Mouse (Mus musculus) kidney, postnatal 14 days (tissue): ENCODE data around the gene Ndufs8.
"Not testable (repeated sequence)": the region's sequence is repeated elsewhere in the genome, so short reads cannot be mapped to it uniquely, and the experiment has no call there.

Experiments used
- DNase-seq: peaks from one replicate; pipeline ENCODE4 v3.0.0; 2022; ENCODE audit warnings: mixed read lengths

The Ndufs8 gene

DNA sequence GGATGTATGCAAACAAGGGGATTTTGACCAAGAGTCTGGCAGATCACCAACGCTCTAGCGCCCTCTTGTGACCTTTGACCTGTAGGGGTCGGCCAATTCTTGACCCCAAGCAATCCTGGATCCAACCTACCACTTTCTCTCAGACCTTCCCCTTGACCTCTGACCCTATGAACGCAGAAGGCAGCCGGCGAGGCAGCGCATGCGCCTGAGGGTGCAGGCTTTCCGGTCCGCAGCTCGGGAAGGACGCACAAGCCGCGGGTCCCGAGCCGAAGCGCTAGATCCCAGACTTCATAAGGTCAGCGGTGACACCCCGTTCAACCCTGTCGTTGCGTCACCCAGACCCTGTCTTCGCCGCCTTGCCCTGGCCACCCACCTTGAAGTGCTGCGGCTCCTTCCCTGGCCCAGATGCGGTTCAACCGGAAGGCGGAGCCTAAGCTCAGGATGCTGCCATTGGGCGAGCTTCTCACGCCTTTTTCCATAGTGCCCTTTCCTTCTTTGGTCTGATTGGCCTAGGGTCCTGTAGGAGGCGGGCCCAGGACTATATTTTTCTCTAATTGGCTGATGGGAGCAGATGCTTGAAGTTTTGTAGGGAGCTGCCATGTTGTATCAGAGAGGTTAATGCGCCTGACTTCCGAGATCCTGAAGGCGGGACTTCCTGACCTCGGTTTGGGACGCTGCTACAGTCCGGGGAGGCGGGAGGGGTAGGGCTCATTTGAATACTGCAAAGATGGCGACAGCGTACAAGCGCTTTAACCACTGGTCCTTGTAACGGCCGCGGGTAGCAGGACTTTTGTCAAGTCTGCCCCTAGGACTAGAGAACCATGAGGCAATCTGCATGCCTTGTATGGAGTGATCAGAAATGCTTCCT lies at the start of gene Ndufs8:
Gene Ndufs8, minus strand, starts transcription at position 438 of the 868 bp plus-strand sequence.
- DNase-seq: peak; percentile 96

DNA sequence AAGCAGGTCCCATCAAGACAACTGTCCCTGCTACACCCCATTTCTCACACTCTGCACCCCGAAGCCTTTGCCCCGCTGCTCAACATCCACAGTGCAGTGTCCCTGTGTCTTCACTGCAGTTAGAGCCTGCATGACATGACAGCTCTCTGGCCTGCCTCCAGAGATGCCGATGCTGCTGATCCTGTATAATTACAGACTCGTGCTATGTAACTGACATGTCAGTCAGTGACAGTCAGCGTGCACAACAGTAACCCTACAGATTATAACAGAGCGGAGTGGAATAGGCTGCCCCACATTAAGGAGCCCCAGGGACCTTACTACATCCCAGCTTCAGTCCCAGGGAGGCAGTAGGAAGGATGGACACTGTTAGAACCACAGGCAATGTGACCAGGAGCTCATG lies 49.2 kb upstream of the Ndufs8 start:
- not testable (repeated sequence) for DNase-seq

DNA sequence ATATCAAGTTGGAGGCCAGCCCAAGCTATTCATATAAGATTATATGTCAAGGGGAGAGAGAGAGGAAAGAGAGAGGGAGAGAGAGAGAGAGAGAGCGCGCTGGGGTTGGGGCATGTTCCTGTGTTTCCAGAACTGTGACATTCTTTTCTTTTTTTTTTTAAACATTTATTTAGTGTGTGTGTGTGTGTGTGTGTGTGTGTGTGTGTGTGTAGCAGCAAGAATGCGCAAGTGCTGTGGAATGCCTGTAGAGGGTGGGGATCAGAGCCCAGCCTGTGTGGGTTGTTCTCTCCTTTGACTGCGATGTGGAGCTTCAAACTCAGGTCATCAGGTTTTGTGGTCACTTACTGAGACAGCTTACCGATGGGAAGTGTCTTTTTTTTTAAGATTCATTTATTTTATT lies 47.6 kb upstream of the Ndufs8 start:
- DNase-seq: no peak

DNA sequence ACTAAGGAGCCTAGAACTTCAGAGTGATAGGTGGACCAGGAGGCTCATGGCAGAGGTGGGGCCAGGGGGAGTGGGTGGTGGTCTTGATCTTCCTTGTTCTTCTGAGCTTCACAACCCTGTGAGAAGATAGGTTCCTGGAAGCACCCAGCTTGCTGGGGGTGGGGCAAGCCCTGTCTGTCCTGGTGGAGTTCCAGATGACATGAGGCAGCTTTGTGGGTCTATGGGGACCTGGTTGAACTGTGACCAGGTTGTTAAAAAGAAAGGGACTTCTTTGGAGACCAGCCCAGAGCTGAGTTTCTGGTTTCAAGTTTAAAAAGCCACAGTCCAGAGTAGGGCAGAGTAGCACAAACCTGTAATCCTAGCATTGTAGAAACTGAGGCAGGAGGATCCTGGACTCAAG lies 46.5 kb upstream of the Ndufs8 start:
- peak; percentile 49 for DNase-seq

DNA sequence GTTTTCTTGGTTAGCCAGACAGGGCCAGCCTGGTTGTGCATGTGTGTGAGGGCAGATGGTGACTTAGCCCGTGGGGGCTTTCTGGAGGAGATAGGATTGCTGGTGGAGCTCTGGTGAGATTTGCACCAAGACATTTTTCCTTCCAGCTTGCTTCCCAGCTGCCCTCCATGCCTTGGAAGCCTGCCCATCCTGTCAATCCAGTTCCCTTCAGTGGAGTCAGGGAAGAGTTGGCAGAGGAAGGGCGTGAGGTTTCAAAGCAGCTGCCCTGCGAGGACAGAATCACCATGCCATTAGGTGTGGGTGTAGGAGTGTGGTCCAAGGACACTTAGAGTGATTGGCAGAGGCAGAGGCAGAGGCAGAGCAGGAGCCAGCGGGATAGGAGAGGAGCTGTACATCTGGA lies 45.9 kb upstream of the Ndufs8 start, which contains the start of gene Aldh3b3:
Gene Aldh3b3, plus strand, starts transcription at position 176 of the 400 bp plus-strand sequence.
- peak; percentile 26 for DNase-seq

DNA sequence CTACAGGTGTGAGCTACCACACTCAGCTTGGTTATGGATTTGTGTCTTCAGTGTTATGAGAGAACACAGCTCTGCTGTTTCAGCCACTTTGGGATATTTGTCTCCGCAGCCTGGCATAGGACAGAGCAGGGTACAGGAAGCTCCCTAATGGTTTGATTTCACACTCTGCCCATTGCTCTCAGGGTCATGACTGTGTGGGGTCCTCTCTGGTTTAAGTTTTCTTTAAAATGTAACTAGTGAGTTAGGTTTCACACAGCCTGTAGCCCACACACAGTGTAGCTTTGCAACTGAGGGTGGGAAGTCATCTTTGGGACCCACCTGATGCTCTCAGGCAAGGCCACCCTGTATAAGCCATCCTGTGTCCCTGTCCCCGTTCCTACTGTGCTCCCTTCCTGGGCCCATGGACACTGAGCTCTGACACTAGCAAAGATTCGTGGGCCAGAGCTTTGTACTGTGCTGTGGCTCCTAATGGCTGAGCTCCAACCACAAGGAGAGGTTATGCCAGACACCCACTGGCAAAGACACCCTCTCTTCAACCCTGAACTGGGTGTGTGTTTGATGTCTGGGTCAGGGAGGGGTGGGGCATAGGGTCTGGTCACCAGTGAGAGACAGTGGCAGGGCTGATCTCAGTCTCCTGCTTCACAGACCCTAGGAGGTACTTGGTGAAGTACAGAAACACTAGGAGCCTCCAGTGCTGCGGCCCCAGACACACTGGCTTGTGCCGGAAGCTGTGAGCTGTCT lies 44.9 kb upstream of the Ndufs8 start:
- DNase-seq: peak; percentile 19

DNA sequence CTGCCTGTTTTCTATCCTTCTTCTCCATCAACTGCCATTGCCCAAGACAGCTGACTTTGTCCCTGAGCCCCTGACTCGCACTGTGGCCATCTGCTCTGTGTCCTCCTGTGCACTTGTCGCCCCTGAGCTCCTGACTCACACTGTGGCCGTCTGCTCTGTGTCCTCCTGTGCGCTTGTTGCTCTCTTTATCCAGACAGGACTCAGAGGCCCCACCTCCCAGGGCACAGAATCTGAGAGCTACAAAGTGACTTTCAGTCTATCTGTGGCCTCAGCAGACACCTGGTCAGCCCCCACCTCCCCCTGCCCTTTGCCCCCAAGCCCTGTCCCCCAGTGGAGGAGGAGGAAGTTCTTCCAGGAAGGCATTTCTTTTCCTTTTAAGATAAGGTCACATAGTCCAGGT lies 43.2 kb upstream of the Ndufs8 start:
- DNase-seq: no peak

DNA sequence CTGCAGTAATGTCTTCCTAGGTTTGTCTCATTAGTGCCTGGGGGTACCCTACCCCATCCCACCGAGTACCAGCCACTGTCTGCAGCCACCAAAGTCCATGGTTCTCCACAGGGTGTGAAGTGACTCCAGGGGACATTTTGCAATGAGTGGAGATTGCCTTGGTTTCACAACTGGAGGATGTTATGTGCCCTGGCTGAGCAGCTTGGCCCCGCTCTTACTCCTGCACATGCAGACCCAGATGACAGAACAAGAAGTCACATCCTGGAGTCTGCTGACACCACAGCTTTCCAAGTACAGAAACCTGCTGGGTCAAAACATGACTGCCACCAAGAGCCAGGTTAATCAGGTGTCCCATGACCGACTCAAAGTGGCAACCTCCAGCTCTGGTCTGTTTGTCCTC lies 42.5 kb upstream of the Ndufs8 start:
- no peak for DNase-seq

DNA sequence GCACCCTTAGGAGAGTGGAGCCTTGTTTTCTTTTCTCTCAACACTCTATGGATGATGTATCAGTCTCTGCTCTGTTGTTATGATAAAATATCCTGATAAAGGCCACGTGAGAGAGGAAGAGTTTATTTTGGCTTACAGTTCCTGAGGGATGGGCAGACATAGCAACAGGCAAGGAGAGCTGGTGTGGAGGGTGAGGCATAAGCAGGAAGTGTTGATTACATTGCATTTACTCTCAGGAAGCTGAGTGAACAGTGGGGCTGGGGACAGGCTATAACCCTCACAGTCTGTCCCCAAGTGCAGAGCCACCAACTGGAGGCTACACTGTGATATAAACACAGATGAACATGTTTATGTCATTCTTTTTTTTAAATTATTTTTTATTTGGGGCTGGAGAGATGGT lies 39.5 kb upstream of the Ndufs8 start:
- DNase-seq: no peak

DNA sequence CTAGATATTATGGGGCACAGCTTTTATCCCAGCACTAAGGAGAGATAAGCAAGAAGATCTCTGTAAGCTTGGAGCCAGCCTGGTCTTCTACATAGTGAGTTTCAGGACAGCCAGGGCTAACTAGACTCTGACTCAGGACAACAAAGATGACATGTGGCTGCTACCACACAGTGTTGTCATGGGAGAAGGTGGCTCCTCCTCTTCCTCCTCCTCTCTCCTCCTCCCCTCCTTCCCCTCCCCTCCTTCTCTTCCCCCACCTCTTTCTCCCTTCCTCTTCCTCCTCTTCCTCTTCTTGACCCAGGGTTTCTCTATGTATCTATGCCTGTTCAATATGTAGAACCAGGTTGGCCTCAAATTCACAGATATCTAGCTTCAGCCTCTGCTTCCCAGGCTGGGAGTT lies 38.9 kb upstream of the Ndufs8 start:
- no peak for DNase-seq

DNA sequence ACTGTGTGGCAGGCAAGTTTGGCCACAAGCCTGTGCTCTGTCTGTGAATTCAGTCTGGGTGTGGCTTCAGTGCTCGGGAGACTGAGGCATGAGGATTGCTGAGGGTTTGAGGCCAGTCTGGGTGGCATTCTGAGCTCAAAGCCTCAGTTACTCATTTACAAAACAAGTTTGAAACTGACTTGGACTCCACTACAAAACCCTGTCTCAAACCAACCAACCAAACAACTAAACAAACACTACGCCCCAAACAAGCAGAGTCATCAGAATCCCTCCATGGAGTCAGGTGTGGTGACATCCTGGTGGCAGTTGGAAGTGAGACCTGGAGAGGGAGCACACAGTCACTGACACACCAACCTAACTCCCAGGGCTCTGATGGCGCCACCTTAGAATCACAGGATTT lies 37.8 kb upstream of the Ndufs8 start:
- DNase-seq: peak; percentile 26

DNA sequence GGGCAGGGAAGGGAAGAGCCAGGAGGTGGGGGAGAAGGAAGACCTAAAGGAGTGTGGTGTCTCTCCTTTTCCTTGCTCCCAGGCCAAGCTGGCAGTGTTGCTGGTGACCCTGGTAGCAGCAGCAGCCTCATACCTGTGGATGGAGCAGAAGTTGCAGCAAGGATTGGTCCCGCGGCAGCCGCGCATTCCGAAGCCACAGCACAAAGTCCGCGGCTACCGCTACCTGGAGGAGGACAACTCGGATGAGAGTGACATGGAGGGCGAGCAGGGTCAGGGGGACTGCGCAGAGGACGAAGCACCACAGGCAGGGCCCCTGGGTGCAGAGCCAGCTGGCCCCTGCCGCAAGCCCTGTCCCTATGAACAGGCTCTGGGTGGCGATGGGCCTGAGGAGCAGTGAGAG lies 36.0 kb upstream of the Ndufs8 start:
- DNase-seq: peak; percentile 33

DNA sequence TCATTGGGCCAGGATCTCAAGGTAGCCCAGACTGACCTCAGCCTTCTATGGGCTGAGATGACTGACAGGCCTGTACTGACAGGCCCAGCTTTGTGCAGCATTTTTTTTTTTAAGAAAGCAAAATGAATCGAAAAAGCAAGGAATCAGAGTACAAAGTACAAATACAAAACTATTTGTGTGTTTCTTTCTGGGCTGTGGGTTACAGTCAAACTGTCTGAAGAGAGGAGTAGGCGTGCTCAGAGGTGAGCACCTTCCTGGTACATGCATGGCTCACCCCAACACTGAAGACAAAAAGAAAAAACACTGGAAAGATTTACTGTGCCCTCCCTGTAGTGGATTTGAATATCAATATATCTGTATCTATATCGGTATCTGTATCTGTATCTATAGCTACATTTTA lies 35.2 kb upstream of the Ndufs8 start:
- DNase-seq: no peak

DNA sequence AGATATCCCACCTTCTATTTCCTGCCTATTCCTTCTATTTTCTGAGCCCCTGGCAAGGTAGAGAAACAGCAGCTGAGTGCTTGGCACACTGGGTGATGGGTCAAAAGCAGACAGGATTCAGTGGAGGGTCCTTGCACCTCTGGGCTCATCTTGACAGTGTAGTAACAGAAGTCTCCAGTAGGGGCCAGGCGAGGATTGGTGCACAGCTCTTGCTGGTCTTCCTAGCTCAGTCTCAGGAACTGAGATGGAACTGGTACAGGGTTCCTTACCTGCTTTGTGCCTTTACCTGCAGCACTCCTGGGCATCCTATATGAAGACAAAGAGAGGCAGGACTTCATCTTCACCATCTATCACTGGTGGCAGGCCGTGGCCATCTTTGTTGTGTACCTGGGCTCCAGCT lies 34.1 kb upstream of the Ndufs8 start:
- DNase-seq: peak; percentile 81

DNA sequence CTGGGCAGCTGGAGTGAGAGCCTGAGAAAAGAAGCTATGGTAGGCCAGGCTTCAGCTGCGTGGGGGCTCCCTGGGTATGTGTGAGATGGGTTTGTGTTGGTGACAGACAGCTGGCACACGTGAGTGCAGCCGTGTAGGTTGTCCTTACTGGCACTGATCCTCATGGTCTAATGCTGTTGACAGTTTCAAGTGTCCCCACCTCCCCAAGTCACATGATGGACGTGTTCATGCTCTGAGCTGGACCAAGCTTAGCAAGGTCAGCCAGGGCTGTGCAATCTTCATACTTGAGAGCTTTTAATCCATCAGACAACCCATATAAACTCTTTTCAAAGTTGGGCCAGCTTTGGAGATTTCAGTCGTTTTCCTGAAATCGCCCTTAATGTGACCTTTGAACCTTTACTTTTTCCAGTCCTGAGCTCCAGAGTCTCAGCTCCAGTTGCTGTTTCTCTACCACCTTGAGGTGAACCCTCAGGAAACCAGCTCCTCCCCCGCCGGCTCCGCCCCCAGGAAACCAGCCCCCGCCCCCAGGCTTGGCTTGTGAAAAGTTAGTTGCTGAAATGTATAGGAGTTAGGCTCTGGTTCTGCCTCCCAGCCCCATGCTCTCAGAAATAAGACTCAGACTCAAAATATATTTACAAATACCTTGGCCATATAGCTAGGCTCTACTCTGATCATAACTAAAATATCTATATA lies 33.4 kb upstream of the Ndufs8 start:
- DNase-seq: peak; percentile 71

DNA sequence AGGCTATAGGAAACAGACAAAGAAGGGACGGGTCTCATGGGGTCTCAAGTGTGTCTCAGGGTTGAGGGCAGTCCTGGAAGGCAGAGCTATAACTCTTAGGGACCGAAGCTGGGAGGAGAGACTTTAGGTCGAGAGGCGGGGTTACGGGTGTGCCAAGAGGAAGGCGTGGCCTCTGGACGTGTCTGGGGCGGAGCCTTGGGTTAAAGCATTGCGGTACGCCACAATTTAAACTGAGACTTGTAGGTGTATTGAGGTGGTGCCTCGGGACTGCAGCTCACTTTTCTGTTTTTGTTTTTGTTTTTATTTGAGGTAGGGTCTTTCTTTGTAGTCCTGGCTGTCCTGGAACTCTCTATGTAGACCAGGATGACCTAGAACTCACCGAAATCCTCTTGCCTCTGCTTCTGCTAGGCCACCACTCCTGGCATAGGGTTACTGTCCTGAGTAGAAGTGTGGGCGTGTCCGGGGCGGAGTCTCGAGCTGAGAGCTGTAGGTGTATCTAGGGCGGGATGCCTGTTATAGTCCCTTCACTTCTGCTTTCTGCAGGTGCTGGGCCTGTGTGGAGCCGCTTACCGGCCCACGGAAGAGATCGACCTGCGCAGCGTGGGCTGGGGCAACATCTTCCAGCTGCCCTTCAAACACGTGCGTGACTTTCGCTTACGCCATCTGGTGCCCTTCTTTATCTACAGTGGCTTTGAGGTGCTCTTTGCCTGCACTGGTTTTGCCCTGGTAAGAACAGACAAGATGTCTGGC lies 30.6 kb upstream of the Ndufs8 start:
- peak; percentile 55 for DNase-seq

DNA sequence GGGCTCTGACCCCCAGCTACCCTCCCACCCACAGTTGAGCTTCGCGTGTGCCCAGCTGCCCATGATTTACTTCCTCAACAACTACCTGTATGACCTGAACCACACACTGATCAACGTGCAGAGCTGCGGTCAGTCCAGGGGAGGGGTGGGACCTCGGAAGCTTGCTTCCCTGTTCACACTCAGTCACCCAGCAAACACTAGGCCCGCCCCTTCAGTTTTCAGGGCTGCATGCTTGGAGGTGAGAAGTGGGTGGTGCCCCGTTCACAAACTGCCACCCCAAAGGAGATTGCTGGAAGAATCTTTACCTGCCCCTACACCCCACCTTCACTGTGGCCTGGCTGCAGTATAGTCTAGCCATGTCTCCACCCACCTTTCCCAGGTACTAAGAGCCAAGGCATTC lies 29.7 kb upstream of the Ndufs8 start:
- no peak for DNase-seq

DNA sequence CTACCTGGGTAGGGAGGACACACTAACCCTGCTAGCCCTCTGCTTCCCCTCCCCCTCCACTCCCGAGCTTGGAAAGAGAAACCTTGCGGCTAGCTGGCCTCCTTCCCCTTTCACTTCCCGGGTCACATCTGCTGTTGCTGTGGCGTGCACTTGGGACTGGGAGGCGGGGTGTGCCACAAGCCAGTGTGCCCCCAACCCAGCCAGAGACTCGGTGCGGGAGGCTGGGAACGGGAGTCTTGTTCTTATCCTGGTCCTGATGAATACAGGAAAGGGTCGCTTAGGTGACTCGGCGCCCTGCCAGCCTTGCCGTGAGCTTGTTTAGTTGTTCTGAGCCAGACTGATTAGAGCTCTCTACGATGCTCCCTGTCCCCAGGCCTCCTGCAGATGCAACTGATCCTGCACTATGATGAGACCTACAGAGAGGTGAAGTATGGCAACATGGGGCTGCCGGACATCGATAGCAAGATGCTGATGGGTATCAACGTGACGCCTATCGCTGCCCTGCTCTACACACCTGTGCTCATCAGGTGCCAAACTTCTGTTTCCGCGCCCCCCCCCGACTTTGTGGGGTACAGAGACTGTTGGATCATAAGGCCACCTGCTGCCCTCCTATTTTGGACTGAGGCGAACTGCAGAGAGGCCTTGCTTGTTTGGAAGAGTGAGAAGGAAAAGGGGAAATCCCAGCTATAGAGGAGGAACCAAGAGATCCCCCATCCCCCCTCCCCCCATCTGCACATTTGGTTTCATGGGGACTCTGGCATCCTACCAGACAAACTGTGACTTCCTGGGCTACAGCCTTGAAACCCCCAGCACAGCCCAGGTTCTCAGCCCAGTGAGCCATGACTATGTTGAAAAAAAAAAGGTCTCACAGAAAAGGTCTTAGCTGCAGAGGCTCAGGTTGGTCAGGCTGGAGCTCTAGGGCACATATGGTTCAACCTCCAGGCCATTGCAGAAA lies 23.6 kb upstream of the Ndufs8 start:
- DNase-seq: peak; percentile 68

DNA sequence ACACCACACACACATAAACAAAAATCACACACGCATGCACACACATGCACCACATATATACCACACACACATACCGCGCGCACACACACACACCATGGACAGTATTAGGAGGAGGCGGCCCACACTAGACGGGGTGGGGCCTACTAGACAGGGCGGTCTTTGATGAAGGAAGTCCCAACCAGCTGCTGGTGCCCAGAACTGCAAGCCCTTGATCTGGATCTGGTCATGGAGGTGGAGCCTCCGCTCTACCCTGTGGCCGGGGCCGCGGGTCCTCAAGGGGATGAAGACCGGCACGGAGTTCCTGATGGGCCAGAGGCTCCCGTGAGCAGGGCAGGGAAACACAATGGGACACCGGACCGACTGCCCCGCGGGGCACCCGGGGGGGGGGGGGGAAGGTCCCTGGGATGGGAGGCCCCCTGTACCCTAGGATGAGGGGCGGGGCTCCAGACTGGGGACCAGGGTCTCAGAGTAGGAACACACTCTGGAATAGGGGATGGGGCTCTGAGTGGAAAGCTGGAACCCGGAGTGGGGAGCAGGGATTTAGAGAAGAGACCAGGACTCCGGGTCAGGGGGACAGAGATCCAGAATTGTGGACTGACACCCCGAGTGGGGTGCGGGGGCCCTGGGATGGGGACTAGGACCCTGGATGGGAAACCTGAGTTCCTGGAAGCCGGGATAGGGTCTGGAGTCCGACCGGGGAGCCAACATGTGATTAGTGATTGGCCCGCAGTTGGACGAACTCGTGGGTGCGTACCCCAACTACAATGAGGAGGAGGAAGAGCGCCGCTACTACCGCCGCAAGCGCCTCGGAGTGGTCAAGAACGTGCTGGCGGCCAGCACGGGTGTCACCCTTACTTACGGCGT lies 22.7 kb upstream of the Ndufs8 start, which contains the start of gene Unc93b1:
Gene Unc93b1, plus strand, starts transcription at position 155 of the 864 bp plus-strand sequence.
- DNase-seq: peak; percentile 79

DNA sequence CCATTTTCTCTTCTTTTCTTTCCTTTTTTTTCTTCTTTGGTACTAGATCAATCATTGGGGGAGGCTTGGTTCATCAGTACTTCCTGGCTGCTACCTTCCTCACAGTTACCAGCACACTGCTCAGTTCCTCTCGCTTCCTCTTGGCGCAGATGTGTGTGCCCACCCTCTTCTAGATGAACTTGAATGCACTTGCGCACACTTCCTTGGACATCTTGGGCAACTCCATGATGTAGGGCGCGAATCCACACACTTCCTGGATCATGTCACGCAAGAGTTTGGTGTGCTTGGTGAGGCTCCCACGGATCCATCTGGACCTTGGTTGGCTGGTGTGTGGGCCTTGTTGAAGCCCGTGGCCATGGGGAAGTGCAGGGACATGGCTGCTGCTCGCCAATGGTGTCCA lies 19.1 kb upstream of the Ndufs8 start:
- DNase-seq: no peak
